Mouse (Mus musculus) hematopoietic stem cell, adult 5-6 weeks (primary cell): Measurements from ENCODE around the gene Pde4c. TPM values are rescaled to one million over a fixed set of nuclear protein-coding genes. Genes with fewer than 3 reads are reported as not detected.

ENCODE experiments used
- ATAC-seq, 2 experiments: fragments of 125-278 bp in 1 of 2; replicated peaks in 1 of 2; 2 replicates each; pipeline ENCODE4 v1.8.0; 2016 to 2017; ENCODE audit warnings: inconsistent platforms in 2 of 2, mild to moderate bottlenecking in 2 of 2, moderate number of reproducible peaks in 2 of 2, low read depth in 1 of 2, moderate TSS enrichment in 1 of 2; ENCODE audit not compliant: low FRiP score in 2 of 2, poor library complexity in 2 of 2, severe bottlenecking in 2 of 2, insufficient read depth in 1 of 2, low TSS enrichment in 1 of 2
- total RNA-seq: library from RNA; stranded (forward); fragments of 172-1452, 232-1000 nt; gene quantifications from 2 replicates; pipeline ENCODE4 v1.2.3, GENCODE M21; 2017

Gene Pde4c
- total RNA-seq, 1 experiment from 2014 or later, result 1.0 TPM

- ATAC-seq, result no peak
Observed at GRCm38 (mm10) chr8:70755661-70756475, 32.3 kb downstream of the Pde4c start.

GRCm38 (mm10) chr8:70756476-70757040 lies 33.0 kb downstream of the Pde4c start:
- no peak for ATAC-seq

- ATAC-seq, result no peak
Observed at GRCm38 (mm10) chr8:70757523-70758307, 34.2 kb downstream of the Pde4c start.

- ATAC-seq, result no peak
Observed at GRCm38 (mm10) chr8:70758308-70758615, 34.7 kb downstream of the Pde4c start.

GRCm38 (mm10) chr8:70758616-70759561 lies 35.4 kb downstream of the Pde4c start:
- ATAC-seq, result no peak

GRCm38 (mm10) chr8:70760350-70760749 lies 36.8 kb downstream of the Pde4c start:
- no peak for ATAC-seq

- peak; percentile 87 to 96 for ATAC-seq
Observed at GRCm38 (mm10) chr8:70760775-70761406, 37.4 kb downstream of the Pde4c start, which contains the start of gene Mpv17l2. Gene Mpv17l2, minus strand, starts transcription at chr8:70760946.

- ATAC-seq, result no peak
Observed at GRCm38 (mm10) chr8:70762118-70762517, 38.6 kb downstream of the Pde4c start.

- no peak for ATAC-seq
Observed at GRCm38 (mm10) chr8:70763354-70763753, 39.8 kb downstream of the Pde4c start.

- no peak for ATAC-seq
Observed at GRCm38 (mm10) chr8:70764026-70764425, 40.5 kb downstream of the Pde4c start.

- ATAC-seq, result no peak
Observed at GRCm38 (mm10) chr8:70764676-70765075, 41.2 kb downstream of the Pde4c start.

- ATAC-seq, result no peak
Observed at GRCm38 (mm10) chr8:70765329-70765728, 41.8 kb downstream of the Pde4c start.

GRCm38 (mm10) chr8:70765838-70766570 lies 42.5 kb downstream of the Pde4c start:
- peak in 1 of 2 experiments; percentile 5; a peak in 1 of 4 replicates for ATAC-seq

- peak in 1 of 2 experiments; percentile 23; a peak in 1 of 4 replicates for ATAC-seq
Observed at GRCm38 (mm10) chr8:70766571-70767440, 43.3 kb downstream of the Pde4c start.

- ATAC-seq, result no peak
Observed at GRCm38 (mm10) chr8:70767503-70767902, 44.0 kb downstream of the Pde4c start.
